Mouse (Mus musculus): ENCODE measurements around the gene Tbl3. TPM values are rescaled to one million over a fixed set of nuclear protein-coding genes. Genes with fewer than 3 reads are reported as not detected.
"Not testable (repeated sequence)": the region's sequence is repeated elsewhere in the genome, so short reads cannot be mapped to it uniquely, and the experiment has no call there.

Tbl3 gene
- total RNA-seq, 2 experiments from 2014 or later = 28.5 to 30.5 TPM

- no peak for DNase-seq (ENCODE audit: low spot score in 2 of 2)
These were observed 20.7 kb upstream of the Tbl3 start for GRCm38 (mm10) chr17:24728184-24728583.

- no peak for DNase-seq (ENCODE audit: low spot score in 2 of 2)
These were observed 20.2 kb upstream of the Tbl3 start, which contains the start of gene Rpl3l for GRCm38 (mm10) chr17:24727618-24728017. TSS of gene Rpl3l (plus strand) at chr17:24727820.

- no peak for DNase-seq (ENCODE audit: low spot score in 2 of 2)
These were observed 18.4 kb upstream of the Tbl3 start for GRCm38 (mm10) chr17:24725637-24726390.

- DNase-seq (ENCODE audit: low spot score in 2 of 2) = peak; percentile 95 to 97
These were observed 16.7 kb upstream of the Tbl3 start, which contains the start of gene Ndufb10 for GRCm38 (mm10) chr17:24724184-24724583. TSS of gene Ndufb10 (minus strand) at chr17:24724478.

GRCm38 (mm10) chr17:24723881-24724180, 16.4 kb upstream of the Tbl3 start:
- DNase-seq (ENCODE audit: low spot score in 2 of 2) = no peak

- no peak for DNase-seq (ENCODE audit: low spot score in 2 of 2)
These were observed 15.8 kb upstream of the Tbl3 start for GRCm38 (mm10) chr17:24723122-24723880.

- no peak for DNase-seq (ENCODE audit: low spot score in 2 of 2)
These were observed 14.9 kb upstream of the Tbl3 start for GRCm38 (mm10) chr17:24722220-24722924.

GRCm38 (mm10) chr17:24721383-24721955, 14.0 kb upstream of the Tbl3 start:
- not testable (repeated sequence) for DNase-seq (ENCODE audit: low spot score in 2 of 2)

GRCm38 (mm10) chr17:24720616-24721015, 13.2 kb upstream of the Tbl3 start:
- not testable (repeated sequence) for DNase-seq (ENCODE audit: low spot score in 2 of 2)

GRCm38 (mm10) chr17:24719494-24720222, 12.2 kb upstream of the Tbl3 start:
- DNase-seq (ENCODE audit: low spot score in 2 of 2) = peak; percentile 98 to 99

- not testable (repeated sequence) for DNase-seq (ENCODE audit: low spot score in 2 of 2)
These were observed 11.5 kb upstream of the Tbl3 start for GRCm38 (mm10) chr17:24718938-24719337.

- no peak for DNase-seq (ENCODE audit: low spot score in 2 of 2)
These were observed 10.5 kb upstream of the Tbl3 start, which contains the start of the genes Rnf151 and Rps2 for GRCm38 (mm10) chr17:24717943-24718342. TSS of gene Rnf151 (minus strand) at chr17:24718063. TSS of gene Rps2 (plus strand) at chr17:24718116.

- no peak for DNase-seq (ENCODE audit: low spot score in 2 of 2)
These were observed 8.8 kb upstream of the Tbl3 start for GRCm38 (mm10) chr17:24716166-24716682.

GRCm38 (mm10) chr17:24715556-24715955, 8.1 kb upstream of the Tbl3 start:
- DNase-seq (ENCODE audit: low spot score in 2 of 2) = no peak

- no peak for DNase-seq (ENCODE audit: low spot score in 2 of 2)
These were observed 1.2 kb upstream of the Tbl3 start for GRCm38 (mm10) chr17:24708646-24709045.

- no peak for DNase-seq (ENCODE audit: low spot score in 2 of 2)
These were observed 453 bp upstream of the Tbl3 start for GRCm38 (mm10) chr17:24707801-24708425.

GRCm38 (mm10) chr17:24705821-24706220, 1.6 kb downstream of the Tbl3 start:
- DNase-seq (ENCODE audit: low spot score in 2 of 2) = no peak

- no peak for DNase-seq (ENCODE audit: low spot score in 2 of 2)
These were observed 6.2 kb downstream of the Tbl3 start for GRCm38 (mm10) chr17:24701251-24701650.

GRCm38 (mm10) chr17:24699473-24699872, 8.0 kb downstream of the Tbl3 start:
- DNase-seq (ENCODE audit: low spot score in 2 of 2) = no peak

GRCm38 (mm10) chr17:24698715-24699114, 8.7 kb downstream of the Tbl3 start:
- DNase-seq (ENCODE audit: low spot score in 2 of 2) = no peak
